Mouse (Mus musculus) v-Abl transformed pro-B cells (cell line): ENCODE data around the gene Slc2a3.

Experiments
- in situ Hi-C, 2 experiments: fragments of 400-800 bp; cut with MboI; formaldehyde crosslinking; loops; one replicate each; pipeline ENCODE4 v1.15.1; 2025; ENCODE audit not compliant: unreplicated experiment in 2 of 2

The Slc2a3 gene

DNA sequence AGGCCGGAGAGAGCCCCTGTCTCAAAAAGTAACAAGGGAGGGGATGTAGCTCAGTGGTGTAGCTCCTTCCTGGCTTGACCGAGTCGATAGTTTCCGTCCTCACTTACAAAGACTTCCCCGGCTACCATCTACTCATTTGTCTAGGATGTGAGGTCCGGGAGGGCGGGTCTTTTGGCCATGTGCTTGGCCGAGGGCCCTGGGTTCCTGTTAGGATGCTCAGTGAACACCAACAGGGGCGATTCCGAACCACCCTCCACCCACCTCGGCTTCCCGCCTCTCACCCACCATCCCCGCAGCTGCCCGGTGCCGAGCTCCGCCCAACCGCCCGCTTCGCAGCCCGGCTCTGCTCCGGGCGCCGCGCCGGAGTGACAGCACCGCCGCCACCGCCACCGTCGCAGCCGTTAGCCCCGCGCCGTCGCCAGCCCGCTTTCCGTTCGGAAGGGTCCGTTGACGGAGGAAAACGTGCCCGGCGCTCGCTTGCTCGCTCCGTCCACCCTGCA, at the start of gene Slc2a3:
Gene Slc2a3, minus strand, starts transcription at position 340 of the 500 bp plus-strand sequence.
- in situ Hi-C loops, result loop anchor here (10.0 to 25.0 kb wide), 2 partner anchors 307 to 1461 kb away; partner anchors contain the start of gene Rimklb (in 1 of the 2)

DNA sequence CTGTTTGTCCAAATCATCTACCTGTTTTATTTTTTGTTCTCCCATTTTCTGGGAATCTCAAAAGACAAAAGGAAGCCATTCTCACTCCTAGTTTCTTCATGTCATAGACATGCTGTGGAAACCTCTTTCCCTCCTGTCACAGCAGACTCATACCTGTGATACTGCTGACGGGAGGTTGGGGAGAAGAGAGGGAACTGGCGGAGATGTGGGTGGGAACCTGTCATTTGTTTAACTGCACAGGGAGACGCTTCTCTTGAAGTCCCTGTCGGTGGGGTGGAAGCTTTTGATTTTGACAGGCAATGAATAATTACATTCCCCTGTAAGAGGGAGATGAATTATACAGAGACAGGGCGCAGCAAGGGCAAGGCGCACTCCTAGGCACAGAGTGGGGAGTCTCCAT, 42.3 kb upstream of the Slc2a3 start:
- in situ Hi-C loops, result no loop called here

DNA sequence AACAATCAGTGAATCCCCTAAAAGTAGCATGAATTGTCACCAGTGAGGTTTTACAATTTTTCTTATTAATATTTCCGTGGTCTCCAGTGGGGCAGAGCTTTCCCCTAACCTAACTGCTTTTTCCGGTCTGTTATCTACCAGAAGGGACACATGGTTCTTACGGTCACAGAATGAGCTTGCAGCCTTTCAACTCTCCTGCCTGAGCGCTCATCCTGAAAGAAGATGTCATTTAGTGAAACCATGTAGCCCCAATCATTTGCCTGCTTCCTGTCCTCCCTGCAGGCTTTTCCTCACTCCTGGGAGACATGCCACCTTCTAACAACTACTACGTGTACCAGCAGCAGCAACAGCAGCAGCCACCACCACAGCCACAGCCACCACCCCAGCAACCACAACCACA, 36.1 kb upstream of the Slc2a3 start:
- in situ Hi-C loops, result no loop called here

DNA sequence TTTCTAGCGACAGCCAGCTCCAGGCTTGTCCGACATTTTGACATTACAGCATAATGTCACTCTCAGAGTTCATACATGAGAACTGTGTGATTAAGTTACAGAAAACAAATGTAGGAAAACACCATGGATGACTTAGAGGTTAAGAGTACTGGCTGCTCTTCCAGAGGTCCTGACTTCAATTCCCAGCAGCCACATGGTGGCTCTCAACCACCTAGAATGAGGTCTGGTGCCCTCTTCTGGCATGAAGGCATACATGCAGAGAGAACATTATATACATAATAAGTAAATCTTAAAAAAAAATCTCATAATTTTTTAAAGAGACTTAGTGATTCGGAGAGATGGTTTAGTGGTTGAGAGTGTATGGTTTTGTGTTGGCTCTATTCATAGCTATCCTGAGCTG, 35.5 kb upstream of the Slc2a3 start:
- in situ Hi-C loops, result no loop called here

DNA sequence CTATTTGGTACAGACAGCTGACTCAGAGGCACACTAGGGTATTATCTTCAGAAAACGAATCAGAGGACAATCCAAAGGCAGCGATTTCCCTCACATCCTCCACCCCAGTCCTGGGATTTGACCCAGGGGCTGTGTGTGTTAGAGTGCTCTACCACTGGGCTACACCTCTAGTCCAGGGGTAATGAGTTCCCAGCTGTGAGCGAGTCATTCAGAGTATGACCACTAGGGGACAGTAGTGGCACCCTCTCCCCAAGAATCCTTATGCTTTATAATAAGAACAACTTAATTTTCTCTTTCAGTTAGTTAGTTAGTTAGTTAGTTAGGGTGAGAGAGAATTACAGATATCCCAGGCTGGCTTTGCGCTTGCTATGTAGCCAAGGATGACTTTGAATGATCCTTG, 32.9 kb upstream of the Slc2a3 start:
- in situ Hi-C loops, result no loop called here

DNA sequence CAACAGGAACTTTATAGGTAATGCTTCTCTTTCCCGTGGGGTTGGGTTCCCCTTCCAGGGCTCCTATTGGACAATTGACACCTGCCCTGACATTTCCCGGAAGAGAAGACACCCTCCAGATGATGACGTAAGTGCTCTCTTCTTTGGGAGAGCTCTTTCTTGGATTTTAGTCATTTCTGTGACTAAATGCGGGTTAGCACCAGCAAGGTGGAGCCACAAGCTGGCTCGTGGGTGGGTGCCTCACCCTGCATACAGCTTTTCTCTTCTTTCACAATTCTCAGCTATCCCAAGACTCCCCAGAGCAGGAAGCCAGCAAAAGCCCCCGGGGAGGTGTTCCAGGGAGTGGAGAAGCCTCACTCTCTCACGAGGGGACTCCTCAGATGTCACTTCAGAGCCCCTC, 31.4 kb upstream of the Slc2a3 start:
- in situ Hi-C loops, result no loop called here

DNA sequence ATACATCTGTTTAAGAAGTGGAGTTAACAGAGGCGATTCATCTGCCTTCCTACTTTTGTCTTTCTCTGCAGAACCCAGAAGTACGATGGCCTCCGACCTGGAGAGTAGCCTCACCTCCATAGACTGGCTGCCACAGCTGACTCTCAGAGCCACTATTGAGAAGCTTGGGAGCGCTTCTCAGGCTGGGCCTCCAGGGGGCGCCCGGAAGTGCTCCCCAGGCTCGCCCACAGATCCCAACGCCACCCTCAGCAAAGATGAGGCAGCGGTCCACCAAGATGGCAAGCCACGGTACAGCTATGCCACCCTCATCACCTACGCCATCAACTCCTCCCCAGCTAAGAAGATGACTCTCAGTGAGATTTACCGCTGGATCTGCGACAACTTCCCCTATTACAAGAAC, 26.6 kb upstream of the Slc2a3 start:
- in situ Hi-C loops, result no loop called here

DNA sequence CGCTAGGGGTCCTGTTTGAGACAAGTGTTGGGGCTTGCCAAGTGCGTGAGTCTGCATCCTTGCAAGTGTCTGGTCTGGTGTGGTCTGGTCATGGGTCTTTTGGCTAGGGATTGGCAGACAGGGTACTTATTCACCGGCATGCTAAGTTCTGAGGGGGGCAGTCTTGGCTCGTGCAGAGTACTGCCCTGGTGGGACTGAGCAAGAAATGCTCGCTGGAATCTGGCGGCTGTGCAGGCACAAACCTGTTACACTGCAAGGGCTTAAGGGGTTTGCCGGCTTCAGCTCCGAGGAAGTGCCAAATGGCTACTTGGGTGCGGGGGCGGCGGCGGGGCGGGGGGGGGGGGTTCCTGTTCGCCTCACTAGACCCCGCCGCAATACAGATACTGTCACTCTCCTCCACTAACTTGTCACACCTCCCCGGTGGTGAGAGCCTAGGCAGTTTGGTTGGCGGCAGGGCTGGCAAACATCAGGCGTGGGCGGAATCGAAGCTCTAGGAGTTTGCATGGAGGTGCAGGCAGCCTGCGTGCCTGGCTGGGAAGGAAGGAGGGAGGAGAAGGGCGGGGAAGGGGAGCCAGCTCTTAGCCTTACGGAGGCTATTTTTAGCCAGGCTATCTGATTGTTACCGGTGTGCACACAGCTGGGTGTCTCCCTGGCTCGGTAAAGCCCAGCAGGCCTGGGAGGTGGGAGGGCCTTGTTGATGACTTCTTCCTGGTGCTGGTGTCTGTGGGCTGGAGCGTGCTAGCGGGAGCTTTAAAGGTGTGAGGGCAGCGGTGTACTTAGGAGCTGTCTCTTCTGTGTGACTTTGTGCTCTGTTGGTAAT, 24.7 kb upstream of the Slc2a3 start:
- in situ Hi-C loops, result no loop called here

DNA sequence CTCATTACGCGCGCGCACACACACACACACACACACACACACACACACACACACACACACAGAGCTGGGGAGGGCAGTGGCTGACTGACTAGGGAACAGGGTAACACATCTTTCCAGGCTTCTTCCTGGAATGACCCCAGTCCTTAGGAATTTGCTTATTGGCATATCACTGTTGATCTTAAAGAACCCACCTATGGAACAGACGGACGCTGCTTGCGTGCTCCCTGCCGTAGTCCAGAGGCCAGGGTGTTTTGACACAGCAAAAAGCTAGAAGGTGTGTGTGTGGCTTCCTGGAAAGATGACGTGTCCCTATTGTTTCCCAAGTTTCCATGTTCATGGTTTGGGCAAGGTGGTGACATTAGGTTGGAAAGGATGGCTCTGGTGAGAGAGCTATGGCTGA, 23.7 kb upstream of the Slc2a3 start:
- in situ Hi-C loops, result no loop called here

DNA sequence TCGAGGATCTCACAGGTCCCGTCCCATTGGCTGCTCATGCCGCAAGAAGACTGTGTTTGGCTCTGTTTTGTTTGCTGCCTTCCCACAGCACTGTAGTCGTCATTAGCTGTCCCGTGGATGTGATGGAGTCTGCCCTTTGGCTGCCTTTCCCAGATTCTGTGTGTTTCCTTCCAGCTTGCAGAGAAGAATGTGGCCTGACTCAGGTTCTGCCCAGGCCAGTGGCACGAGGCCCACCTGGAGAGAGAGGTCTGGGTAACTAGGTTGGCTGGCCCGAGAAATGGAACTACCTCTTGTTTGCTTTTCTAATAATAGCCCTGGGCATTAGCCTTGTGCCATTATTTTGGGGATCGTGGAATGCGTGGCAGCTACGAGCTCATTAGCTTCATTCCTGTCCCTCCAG, 22.6 kb upstream of the Slc2a3 start:
- in situ Hi-C loops, result loop anchor here (5.0 to 25.0 kb wide), 3 partner anchors 48 to 1553 kb away; partner anchors contain the start of gene Necap1 (in 1 of the 2)

DNA sequence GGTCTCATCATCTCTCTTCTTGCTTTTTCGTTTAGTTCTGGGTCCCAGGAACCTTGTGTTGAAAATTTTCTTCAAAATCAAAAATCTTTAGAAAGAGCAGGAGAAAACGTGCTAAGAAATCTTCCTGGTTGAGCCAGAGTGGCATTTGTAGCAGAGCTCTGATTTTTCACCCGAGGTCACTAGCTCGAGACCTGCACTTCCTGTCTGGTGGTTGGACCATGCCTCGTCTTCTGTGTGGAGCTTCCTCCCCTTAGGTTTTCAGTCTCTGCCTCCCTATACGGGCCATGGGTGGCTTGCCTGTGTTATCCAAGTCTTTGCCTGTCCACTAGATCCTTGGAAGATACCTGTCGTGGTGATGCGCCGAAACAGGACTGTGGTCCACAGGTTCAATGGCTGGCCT, 20.4 kb upstream of the Slc2a3 start:
- in situ Hi-C loops, result loop anchor here (5.0 to 25.0 kb wide), 3 partner anchors 50 to 1555 kb away; partner anchors contain the start of gene Necap1 (in 1 of the 2)

DNA sequence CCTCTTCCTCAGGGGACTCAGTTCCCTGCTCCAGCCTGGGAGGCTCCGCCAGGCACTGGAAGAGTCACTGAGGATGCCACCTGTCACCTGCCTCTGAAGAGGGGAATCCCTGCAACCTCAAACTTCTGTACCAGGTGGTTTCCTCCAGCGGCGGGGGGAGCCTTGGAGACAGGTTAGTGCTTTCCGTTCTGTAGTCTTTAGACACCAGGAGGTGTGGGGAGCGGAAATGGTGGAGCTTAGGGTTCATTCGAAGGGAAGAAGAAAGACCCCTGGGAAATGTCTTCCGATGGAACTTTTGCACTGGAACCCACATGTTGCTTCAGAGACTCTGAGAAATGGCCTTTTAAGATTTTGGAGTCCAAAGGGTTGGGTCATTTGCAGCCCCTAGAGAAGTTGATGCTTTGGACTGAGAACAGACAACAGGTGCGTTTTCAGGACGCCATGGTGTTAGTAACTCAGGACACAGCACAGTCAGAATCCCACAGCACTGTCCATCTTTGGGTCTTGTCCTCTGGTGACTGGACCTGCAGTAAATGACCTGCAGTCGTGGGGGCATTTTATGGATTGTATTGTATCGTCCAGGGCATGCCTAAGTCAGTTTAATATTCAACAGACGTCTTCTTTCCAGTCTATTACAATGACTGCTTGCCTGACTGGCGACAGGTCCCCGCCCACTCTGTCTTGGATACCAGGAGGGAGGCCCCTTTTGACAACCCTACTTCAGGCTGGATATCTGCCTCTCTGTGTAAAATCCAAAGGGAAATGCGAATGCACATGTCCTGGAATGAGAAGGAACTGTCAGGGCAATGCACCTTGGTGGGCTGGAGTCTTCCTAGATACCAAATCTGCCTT, 19.6 kb upstream of the Slc2a3 start:
- in situ Hi-C loops, result loop anchor here (5.0 to 25.0 kb wide), 3 partner anchors 51 to 1556 kb away; partner anchors contain the start of gene Necap1 (in 1 of the 2)

DNA sequence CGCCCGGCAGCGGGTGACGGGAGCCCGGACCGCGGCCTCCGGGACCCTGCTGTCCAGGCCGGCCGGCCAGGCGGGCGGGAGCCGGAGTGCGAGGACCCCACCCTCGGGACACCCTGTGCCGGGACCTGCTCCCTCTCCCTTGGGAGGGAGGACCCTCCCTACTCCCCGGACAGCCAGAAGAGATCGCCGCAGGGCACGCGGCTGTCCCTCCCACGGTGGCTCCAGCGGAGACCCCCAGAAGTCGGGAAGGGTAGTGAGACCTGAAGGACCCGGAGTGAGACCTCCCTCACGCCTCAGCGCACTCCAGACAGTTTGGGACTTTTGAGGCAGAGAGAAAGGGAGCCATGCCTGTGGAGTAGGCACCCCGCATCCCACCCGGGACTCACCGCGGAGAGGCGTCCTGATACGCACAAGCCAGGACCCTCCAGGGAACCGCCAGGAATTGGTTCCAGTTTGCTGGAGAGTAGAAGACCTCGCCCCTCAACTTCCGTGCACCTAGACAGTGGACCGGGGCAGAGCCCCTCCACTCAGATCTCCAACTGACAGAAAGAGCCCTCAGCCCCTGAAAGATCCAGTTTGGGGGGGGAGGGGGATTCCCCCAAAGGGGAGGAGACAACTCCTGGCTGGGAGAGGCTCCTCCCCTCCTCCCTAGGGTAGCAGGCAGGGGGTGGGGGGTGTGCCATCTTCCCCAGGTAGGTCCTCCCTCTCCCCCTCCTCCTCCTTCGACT, 18.8 kb upstream of the Slc2a3 start:
- in situ Hi-C loops, result loop anchor here (5.0 to 25.0 kb wide), 3 partner anchors 52 to 1557 kb away; partner anchors contain the start of gene Necap1 (in 1 of the 2)

DNA sequence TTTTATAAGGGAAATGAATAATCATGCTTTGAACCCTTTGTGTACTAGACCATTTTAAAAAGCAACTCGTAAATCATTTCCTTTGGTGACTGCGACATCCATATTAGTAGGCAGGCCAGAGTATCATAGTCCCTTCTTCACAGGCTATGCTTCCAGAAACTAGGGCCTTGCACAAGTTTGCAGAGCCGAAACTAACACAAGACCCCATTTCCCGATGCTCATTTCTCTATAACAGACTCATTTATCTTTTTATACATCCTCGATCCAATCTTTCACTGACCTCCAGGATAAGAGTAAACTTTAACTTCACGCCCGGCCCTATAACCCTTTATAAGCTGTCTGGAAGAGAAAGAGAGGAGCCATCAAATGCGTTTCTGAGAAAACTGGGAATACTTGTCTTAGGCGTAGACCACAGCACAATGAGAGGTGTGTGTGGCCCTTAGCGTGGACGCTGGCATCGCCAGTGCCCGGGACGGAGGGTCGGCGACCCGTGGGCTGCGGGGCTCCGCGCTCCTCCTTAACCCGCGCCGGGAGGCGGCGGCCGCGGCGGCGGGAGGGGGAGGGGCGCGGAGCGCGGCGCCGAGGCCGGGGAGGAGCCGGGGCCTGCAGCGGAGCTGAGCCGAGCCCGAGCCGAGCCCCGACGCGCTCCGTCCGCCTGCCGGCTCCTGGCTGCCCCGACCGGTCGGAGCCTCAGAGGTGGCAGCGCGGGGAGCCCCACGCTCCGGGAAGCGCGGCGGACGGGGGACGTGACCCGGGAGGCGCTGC, 18.0 kb upstream of the Slc2a3 start, which contains the start of gene Foxj2:
Gene Foxj2, plus strand, starts transcription at position 609 of the 765 bp plus-strand sequence.
- in situ Hi-C loops, result loop anchor here (5.0 to 25.0 kb wide), 6 partner anchors 53 to 1595 kb away; partner anchors contain the start of genes Necap1 (in 2 of the 2), Apobec1 (in 1 of the 2) and Pex5 (in 1 of the 2)

DNA sequence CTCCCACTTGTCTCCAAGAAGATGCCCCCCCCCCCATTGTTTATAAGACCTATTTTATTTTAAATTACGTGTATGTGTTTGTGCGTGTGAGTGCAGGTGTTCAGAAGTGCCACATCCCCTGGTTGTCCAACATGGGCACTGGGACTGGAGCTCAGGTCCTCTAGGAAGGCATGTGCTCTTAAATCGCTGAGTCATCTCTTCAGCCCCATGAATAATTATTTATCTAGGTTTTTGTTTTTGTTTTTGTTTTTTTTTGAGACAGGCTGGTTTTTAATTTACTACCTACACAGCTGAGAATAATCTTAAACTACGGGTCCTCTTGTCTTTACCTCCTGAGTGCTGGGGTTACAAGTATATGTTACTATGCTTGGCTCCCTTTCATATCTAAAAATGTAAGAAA, 12.2 kb upstream of the Slc2a3 start:
- in situ Hi-C loops, result loop anchor here (10.0 to 25.0 kb wide), 3 partner anchors 1449 to 1601 kb away; partner anchors contain the start of gene Pex5 (in 1 of the 2)

DNA sequence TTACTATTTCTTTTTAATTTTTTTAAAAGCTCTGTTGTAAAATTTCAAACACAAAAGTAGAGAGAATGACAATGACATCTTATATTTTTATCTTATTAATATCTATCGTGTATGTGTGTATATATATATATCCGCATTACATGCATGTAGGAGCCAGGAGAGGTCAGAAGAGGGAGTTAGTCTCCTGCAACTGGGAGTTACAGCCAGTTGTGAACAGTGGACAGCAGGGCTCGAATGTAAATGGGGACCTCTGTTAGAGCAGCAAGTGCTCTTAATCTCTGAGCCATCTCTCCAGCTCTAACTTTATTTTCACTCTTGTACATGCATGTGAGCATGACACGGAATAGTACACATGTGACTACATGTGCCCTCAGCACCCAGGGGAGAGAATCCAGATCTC, 11.3 kb upstream of the Slc2a3 start:
- in situ Hi-C loops, result loop anchor here (10.0 to 25.0 kb wide), 3 partner anchors 1450 to 1602 kb away; partner anchors contain the start of gene Pex5 (in 1 of the 2)

DNA sequence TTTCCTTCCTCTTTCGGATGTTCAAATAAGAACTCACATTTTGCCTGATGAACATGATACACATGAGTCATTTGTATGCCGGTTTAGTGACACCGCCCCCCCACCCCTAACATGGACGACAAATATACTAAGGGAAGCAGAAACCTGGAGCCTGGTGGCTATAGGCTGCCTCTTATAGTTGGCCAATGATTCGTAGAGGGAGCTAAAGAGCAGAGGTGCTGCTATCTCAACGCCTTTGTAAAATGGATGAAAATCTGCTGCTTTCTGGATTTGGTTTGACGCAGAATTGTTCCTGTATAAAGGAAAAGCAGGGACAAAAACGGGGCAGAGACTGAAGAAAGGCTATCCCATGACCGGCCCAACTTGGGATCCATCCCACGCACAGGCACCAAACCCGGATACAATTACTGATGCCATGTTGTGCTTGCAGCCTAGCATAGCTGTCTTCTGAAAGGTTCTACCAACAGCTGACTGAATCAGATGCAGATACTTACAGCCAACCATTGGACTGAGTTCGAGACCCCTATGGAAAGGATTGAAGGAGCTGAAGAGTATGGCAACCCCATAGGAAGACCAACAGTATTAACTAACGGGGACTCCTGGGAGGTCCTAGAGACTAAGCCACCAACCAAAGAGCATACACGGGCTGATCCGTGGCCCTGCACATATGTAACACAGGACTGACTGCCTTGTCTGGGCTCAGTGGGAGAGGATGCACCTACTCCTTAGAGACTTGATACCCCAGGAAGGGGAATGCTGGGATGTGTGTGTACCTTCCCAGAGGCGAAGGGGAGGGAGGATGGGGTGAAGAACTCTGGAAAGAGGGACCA, 10.5 kb upstream of the Slc2a3 start:
- in situ Hi-C loops, result loop anchor here (10.0 to 25.0 kb wide), 3 partner anchors 1450 to 1603 kb away; partner anchors contain the start of gene Pex5 (in 1 of the 2)

DNA sequence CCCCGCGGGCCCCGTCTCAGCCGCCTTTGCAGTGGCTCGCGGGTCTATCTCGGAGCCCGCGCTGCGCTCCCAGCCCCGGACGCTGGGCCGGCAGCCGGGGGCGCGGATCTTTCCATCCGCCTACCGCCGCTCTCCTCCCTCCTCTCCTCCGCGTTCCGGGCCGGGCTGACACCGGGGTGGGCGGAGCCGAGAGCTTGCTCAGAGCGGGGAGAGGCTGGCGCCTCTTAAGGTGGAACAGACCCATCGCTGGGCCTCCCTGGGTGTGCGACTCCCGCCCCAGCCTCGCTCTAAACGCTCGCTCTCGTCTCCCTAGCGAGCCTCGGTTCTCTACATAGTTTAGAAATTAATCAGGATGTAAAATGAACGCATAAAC, 9.8 kb upstream of the Slc2a3 start:
- in situ Hi-C loops, result loop anchor here (10.0 to 25.0 kb wide), 3 partner anchors 1451 to 1604 kb away; partner anchors contain the start of gene Pex5 (in 1 of the 2)
